Mouse (Mus musculus) limb, embryonic 11.5 days (tissue): Measurements from ENCODE around the gene Rac2. TPM values are rescaled to one million over a fixed set of nuclear protein-coding genes. Genes with fewer than 3 reads are reported as not detected.

Source experiments
- ATAC-seq: fragments of 200-750 bp; cut with Nextera tagmentation; 2 replicates; pipeline ENCODE4 v1.8.0; 2017; ENCODE audit warnings: low read depth; ENCODE audit not compliant: insufficient number of reproducible peaks, low FRiP score, low TSS enrichment
- DNase-seq: peaks from one replicate; pipeline ENCODE4 v3.0.0-alpha.2; 2015; ENCODE audit warnings: low spot score
- H3K27ac ChIP-seq: fragments of 300-500 bp; sonication (generic); replicated peaks from 2 replicates; pipeline ENCODE4 v1.5.1; 2014; ENCODE audit warnings: low read depth, mild to moderate bottlenecking, low read length
- H3K27me3 ChIP-seq: fragments of 300-500 bp; sonication (generic); 2 replicates; pipeline ENCODE4 v1.6.1; 2014; ENCODE audit warnings: mild to moderate bottlenecking, low read length, mixed read lengths; ENCODE audit not compliant: control insufficient read depth, insufficient read depth
- H3K36me3 ChIP-seq: fragments of 300-500 bp; sonication (generic); 2 replicates; pipeline ENCODE4 v1.6.1; 2014; ENCODE audit warnings: mild to moderate bottlenecking, low read length, moderate library complexity, mixed read lengths; ENCODE audit not compliant: control insufficient read depth, insufficient read depth
- H3K4me1 ChIP-seq: fragments of 300-500 bp; sonication (generic); 2 replicates; pipeline ENCODE4 v1.6.1; 2014; ENCODE audit warnings: low read length, mixed read lengths; ENCODE audit not compliant: control insufficient read depth, insufficient read depth
- H3K4me2 ChIP-seq: fragments of 300-500 bp; sonication (generic); 2 replicates; pipeline ENCODE4 v1.6.1; 2014; ENCODE audit warnings: low read depth, mild to moderate bottlenecking, moderate library complexity; ENCODE audit not compliant: severe bottlenecking
- H3K4me3 ChIP-seq: fragments of 300-500 bp; sonication (generic); 2 replicates; pipeline ENCODE4 v1.5.1; 2014; ENCODE audit warnings: low read depth, low read length
- H3K9ac ChIP-seq: fragments of 300-500 bp; sonication (generic); 2 replicates; pipeline ENCODE4 v1.6.1; 2014; ENCODE audit warnings: mild to moderate bottlenecking, low read length
- H3K9me3 ChIP-seq: fragments of 300-500 bp; sonication (generic); 2 replicates; pipeline ENCODE4 v1.6.1; 2016; ENCODE audit warnings: low read length; ENCODE audit not compliant: control insufficient read depth
- WGBS: fragments of 180-500 bp; shearing (Covaris S2); extraction: QIAGEN DNeasy Blood & Tissue Kit; methylation state at CpG from one replicate; pipeline ENCODE4 v1.1.7; 2014; 5-methylcytosine and 5-hydroxymethylcytosine counted together
- polyA plus RNA-seq: library from polyadenylated mRNA; unstranded; fragments of >200 nt; fragmentation: Nextera tagmentation; extraction: Ambion mirVana; gene quantifications from 2 replicates; pipeline ENCODE4 v1.2.1, GENCODE M21; 2014

Rac2 gene
- polyA plus RNA-seq, 1 experiment from 2014 or later: 6.8 TPM

DNA sequence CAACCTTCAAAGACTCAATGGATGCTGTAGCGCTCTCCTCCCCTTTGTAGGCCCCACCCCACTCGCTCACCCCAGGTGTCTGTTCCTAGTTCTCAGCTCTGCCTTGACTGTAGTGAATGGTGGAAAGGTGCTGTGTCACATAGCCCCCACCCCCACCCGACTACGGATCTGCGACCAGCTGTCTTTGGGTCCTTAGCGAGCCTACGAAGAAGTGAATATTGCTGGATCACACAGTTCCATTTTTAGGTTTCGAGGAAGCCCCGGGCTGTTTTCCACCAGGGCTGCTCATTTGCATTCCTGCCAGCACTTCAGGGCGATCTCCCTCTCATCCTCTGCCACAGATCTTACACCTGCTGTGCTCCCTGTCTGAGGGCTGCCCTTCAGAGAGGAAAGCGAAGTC lies 10.8 kb upstream of the Rac2 start:
- H3K4me1 ChIP-seq: peaks cover 8% of the 10 kb centered on the region
- H3K9ac ChIP-seq: no peak overlapping the region
- no peak for ATAC-seq
- H3K27me3 ChIP-seq: no peaks in the 10 kb centered on the region
- H3K36me3 ChIP-seq: no peaks in the 10 kb centered on the region
- no peak overlapping the region for H3K4me3 ChIP-seq
- no peak overlapping the region for H3K27ac ChIP-seq
- 22% methylated on average over 11 of the region's 11 CpGs for WGBS
- H3K9me3 ChIP-seq: no peaks in the 10 kb centered on the region
- no peak for DNase-seq
- H3K4me2 ChIP-seq: no peak overlapping the region

DNA sequence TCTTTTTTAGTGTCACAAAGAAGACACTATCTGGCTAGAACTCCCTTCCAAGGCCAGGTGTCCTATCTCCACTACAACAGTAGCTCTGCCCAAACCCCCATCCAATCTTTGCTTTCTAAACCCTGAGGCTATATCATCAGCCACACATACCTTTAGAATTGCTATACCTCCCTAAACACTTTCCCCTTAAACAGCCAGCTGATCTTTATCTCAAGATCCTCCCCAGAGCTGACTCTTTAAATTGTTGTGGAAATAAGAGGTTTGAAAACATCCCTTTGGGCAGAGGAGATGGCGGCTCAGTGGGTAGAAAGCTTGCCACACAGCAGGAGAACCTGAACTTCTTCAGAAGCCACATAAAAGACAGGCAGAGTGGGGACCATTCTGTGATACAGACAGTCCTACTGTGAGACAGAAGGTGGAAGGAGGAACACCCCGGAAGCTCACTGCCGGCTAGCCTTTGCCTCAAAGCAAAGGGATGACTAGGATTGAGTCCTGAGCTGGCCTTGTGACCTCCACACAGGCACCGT lies 3.8 kb upstream of the Rac2 start:
- ATAC-seq (no peak), DNase-seq (no peak)
- no peaks in the 10 kb centered on the region for H3K36me3 ChIP-seq
- no peak overlapping the region for H3K27ac ChIP-seq
- no peak overlapping the region for H3K4me2 ChIP-seq
- H3K4me3 ChIP-seq: no peak overlapping the region
- H3K27me3 ChIP-seq: no peaks in the 10 kb centered on the region
- peaks cover 5% of the 10 kb centered on the region; the same call in 1 of the 2 replicates for H3K4me1 ChIP-seq
- 50% methylated on average over 4 of the region's 4 CpGs for WGBS
- no peak overlapping the region for H3K9ac ChIP-seq
- H3K9me3 ChIP-seq: no peaks in the 10 kb centered on the region

DNA sequence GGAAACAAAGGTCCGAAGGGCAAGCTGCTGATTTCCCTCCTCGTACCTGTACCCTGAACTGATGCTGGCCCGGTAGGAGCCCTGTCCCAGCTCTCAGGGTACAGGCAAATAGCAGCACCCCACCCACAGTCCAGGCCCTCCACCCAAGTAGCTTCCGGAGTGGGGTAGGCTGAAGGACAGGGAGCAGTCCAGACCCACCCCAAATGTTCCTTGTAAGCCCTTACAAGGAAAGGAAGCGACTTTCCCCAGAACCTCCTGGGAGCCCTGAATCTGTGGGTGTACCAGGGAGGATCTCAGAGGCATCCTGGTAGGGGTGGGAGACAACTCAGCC lies 348 bp downstream of the Rac2 start:
- no peak overlapping the region for H3K27ac ChIP-seq
- no peak overlapping the region for H3K4me2 ChIP-seq
- 92% methylated on average over 5 of the region's 5 CpGs for WGBS
- H3K9me3 ChIP-seq: no peaks in the 10 kb centered on the region
- H3K27me3 ChIP-seq: no peaks in the 10 kb centered on the region
- no peaks in the 10 kb centered on the region for H3K36me3 ChIP-seq
- no peaks in the 10 kb centered on the region for H3K4me1 ChIP-seq
- no peak overlapping the region for H3K9ac ChIP-seq
- no peak overlapping the region for H3K4me3 ChIP-seq
- ATAC-seq (no peak), DNase-seq (no peak)

DNA sequence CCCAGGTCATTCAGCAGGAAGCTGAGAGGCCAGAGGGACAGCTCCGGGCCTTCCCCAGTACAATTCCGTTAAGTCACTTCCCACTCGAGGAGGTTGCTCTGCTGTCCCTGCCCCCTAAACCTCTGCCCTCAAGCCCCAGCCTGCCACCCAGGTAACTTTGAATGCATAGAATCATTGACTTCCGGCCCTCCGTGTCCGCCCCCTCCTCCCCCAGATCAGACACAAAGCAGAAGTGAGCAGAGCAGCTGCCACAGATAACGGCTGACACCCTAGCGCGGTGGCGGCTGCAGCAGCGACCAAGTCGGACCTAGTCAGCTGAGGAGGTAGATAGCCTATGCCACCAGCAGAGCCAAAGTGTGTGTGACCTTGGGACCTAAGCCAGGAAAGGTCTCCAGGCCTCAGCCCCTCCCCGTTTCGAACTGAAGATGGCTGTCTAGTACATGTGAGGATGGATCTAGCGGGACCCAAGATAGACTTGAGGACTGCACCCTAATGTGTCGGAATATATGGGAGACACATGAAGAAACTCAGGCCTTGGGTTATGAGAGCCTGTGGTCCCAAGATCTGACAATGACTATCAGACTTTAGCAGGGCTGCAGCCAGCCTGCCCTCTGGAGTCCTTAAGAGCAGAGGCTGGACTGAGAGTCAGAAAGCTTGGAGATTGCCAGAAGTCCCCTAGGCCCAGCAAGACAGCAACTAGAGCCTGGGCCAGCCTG lies 871 bp downstream of the Rac2 start:
- H3K36me3 ChIP-seq: no peaks in the 10 kb centered on the region
- no peak overlapping the region for H3K4me2 ChIP-seq
- no peaks in the 10 kb centered on the region for H3K4me1 ChIP-seq
- H3K27me3 ChIP-seq: no peaks in the 10 kb centered on the region
- H3K9me3 ChIP-seq: no peaks in the 10 kb centered on the region
- no peak overlapping the region for H3K9ac ChIP-seq
- ATAC-seq: no peak
- H3K4me3 ChIP-seq: no peak overlapping the region
- WGBS: 64% methylated on average over 16 of the region's 16 CpGs
- DNase-seq: no peak
- H3K27ac ChIP-seq: no peak overlapping the region

DNA sequence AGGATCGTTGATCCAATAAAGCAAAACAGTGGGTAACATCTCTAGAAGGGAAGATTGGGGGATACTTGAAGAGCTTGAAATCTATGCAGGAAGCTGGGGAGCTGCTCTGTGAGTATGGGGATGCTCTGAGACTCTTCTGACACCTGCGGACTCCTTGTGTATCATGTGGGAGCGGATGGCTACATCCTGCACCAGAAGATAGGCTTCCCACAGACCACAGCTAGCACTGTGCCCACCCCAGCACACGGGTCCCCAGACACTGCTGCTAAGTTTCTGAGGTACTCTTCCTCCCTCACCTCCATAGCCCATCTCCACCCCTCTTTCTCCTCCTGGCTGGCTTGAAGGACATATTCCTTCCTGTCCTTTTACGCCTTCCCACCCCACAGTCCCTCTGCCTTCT lies 2.4 kb downstream of the Rac2 start:
- 93% methylated on average over 5 of the region's 5 CpGs for WGBS
- Histone ChIP-seq H3K4me2 (no peak overlapping the region), H3K27me3 (no peaks in the 10 kb centered on the region), H3K4me3 (no peak overlapping the region), H3K9ac (no peak overlapping the region), H3K9me3 (no peaks in the 10 kb centered on the region), H3K4me1 (no peaks in the 10 kb centered on the region), H3K36me3 (no peaks in the 10 kb centered on the region), H3K27ac (no peak overlapping the region)
- no peak for ATAC-seq
- DNase-seq: no peak

DNA sequence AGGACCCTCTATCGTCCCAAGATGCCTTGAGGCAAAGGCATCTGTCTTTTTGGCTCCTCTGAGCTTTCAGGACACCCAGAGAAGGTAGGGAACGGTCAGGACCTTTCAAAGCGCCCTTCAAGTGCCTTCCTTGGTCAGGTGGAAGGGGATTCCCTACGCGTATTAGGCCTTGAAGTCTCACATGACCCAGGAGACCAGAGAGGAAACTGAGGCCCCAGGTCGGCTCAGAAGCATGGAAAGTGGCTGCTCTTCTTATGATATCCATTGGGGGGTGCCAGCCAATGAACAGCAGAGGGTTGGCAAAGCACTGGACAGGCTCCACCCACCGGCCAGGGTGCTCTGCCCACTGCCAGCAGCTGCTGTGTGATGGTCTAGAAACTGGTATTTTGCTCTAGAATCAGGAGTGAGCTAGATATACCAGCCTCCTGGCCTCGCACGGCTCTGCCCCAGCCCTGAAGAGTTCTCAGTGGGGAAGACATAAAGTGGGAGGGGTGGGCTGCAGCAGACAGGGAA lies 4.9 kb downstream of the Rac2 start:
- no peak for ATAC-seq
- Histone ChIP-seq H3K9ac (no peak overlapping the region), H3K27me3 (no peaks in the 10 kb centered on the region), H3K27ac (no peak overlapping the region), H3K4me2 (no peak overlapping the region), H3K4me1 (no peaks in the 10 kb centered on the region), H3K9me3 (no peaks in the 10 kb centered on the region), H3K36me3 (no peaks in the 10 kb centered on the region), H3K4me3 (no peak overlapping the region)
- 75% methylated on average over 9 of the region's 9 CpGs for WGBS
- DNase-seq: no peak

DNA sequence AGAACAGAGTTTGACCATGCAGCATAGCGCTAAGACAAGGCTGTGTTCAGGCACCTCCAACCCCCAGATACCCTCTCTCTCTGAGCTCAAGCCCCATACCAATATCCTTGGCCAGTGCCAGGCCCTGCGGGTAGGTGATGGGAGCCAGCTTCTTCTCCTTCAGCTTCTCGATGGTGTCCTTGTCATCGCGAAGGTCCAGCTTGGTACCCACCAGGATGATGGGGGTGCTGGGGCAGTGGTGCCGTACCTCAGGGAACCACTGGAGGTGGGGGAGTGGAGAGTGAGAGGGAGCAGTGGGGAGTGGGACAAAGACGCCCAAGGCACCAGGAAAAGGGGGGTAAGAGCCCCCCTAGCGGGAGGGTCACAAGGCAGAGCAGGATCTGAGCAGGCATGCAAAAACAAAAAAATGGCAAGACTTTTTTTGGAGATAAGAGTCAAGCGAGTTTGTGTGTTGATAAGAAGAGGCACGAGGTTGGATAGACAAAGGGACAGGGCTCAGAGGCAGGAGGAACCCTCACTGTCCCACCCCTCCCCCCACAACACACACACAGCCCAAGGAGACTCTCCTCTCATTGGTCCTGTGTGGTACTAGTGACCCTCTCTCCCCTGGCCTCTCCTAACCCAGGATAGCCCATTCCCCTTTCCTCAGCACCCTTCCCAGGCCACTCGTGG lies 7.7 kb downstream of the Rac2 start:
- no peak overlapping the region for H3K4me2 ChIP-seq
- DNase-seq (no peak), ATAC-seq (no peak)
- H3K27ac ChIP-seq: no peak overlapping the region
- no peaks in the 10 kb centered on the region for H3K9me3 ChIP-seq
- no peaks in the 10 kb centered on the region for H3K27me3 ChIP-seq
- no peak overlapping the region for H3K9ac ChIP-seq
- H3K36me3 ChIP-seq: no peaks in the 10 kb centered on the region
- no peaks in the 10 kb centered on the region for H3K4me1 ChIP-seq
- WGBS: 76% methylated on average over 11 of the region's 11 CpGs
- H3K4me3 ChIP-seq: no peak overlapping the region

DNA sequence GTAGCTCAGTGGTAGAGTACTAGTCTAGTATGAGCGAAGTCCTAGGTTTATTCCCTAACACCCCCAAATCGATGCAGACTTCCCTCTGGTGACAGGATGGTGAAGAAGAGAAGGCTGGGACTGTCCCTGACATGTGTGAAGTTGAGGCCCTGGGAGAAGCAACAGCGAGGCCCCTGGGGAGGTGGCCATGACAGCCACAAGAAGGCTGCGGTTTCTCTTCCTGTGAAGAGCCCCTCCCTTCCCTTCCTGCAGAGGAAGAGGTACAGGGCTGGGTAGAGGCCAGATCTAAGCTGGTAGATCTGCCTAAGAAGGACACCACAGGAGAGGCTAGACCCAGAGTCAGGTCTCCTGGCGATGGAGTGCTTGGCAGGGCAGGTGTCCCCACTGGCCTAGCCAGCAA lies 8.6 kb downstream of the Rac2 start:
- 83% methylated on average over 5 of the region's 5 CpGs for WGBS
- Histone ChIP-seq H3K4me2 (no peak overlapping the region), H3K9ac (no peak overlapping the region), H3K27me3 (no peaks in the 10 kb centered on the region), H3K36me3 (no peaks in the 10 kb centered on the region), H3K4me3 (no peak overlapping the region), H3K4me1 (no peaks in the 10 kb centered on the region), H3K9me3 (no peaks in the 10 kb centered on the region), H3K27ac (no peak overlapping the region)
- ATAC-seq: no peak
- no peak for DNase-seq
